Mouse (Mus musculus) lung, embryonic 16.5 days (tissue): ENCODE data around the gene Dusp6. TPM values are rescaled to one million over a fixed set of nuclear protein-coding genes. Genes with fewer than 3 reads are reported as not detected.
A peak's percentile ranks its signal among the peaks of the same experiment; 100 is the strongest.

Source experiments
- ATAC-seq: fragments of 200-750 bp; cut with Nextera tagmentation; 2 replicates; pipeline ENCODE4 v1.8.0; 2017; ENCODE audit warnings: low read depth, mild to moderate bottlenecking, moderate library complexity
- H3K27ac ChIP-seq: fragments of 300-500 bp; sonication (generic); 2 replicates; pipeline ENCODE4 v1.5.1; 2014; ENCODE audit warnings: mild to moderate bottlenecking, control low read depth, low read length
- H3K27me3 ChIP-seq: fragments of 300-500 bp; sonication (generic); 2 replicates; pipeline ENCODE4 v1.6.1; 2014; ENCODE audit warnings: low read depth, low read length, mixed read lengths; ENCODE audit not compliant: control insufficient read depth, insufficient read depth
- H3K36me3 ChIP-seq: fragments of 300-500 bp; sonication (generic); 2 replicates; pipeline ENCODE4 v1.6.1; 2014; ENCODE audit warnings: low read length; ENCODE audit not compliant: control insufficient read depth, insufficient read depth
- H3K4me1 ChIP-seq: fragments of 300-500 bp; sonication (generic); replicated peaks from 2 replicates; pipeline ENCODE4 v1.6.1; 2014; ENCODE audit warnings: low read length, mixed read lengths; ENCODE audit not compliant: control insufficient read depth, insufficient read depth
- H3K4me2 ChIP-seq: fragments of 300-500 bp; sonication (generic); 2 replicates; pipeline ENCODE4 v1.6.1; 2014; ENCODE audit warnings: low read depth, low read length, control low read depth
- H3K4me3 ChIP-seq: fragments of 300-500 bp; sonication (generic); 2 replicates; pipeline ENCODE4 v1.5.1; 2014; ENCODE audit warnings: mild to moderate bottlenecking, low read length, control low read depth
- H3K9ac ChIP-seq: fragments of 300-500 bp; sonication (generic); 2 replicates; pipeline ENCODE4 v1.6.1; 2014; ENCODE audit warnings: low read length, control low read depth
- H3K9me3 ChIP-seq: fragments of 300-500 bp; sonication (generic); 2 replicates; pipeline ENCODE4 v1.6.1; 2016; ENCODE audit warnings: low read length; ENCODE audit not compliant: control insufficient read depth
- WGBS: fragments of 180-500 bp; shearing (Covaris S2); extraction: QIAGEN DNeasy Blood & Tissue Kit; methylation state at CpG from one replicate; pipeline ENCODE4 v1.1.7; 2014; 5-methylcytosine and 5-hydroxymethylcytosine counted together
- polyA plus RNA-seq: library from polyadenylated mRNA; unstranded; fragments of >200 nt; fragmentation: Nextera tagmentation; extraction: Ambion mirVana; gene quantifications from 2 replicates; pipeline ENCODE4 v1.2.1, GENCODE M21; 2015

The Dusp6 gene
- polyA plus RNA-seq, 1 experiment from 2014 or later, result 80.3 TPM

GRCm38 (mm10) chr10:99261151-99261635, 1.8 kb upstream of the Dusp6 start:
- peak overlapping the region; percentile 92 for H3K9ac ChIP-seq
- H3K4me3 ChIP-seq, result peak overlapping the region; percentile 94
- peak overlapping the region; percentile 100 for H3K27ac ChIP-seq
- H3K4me2 ChIP-seq, result peak overlapping the region; percentile 86
- H3K9me3 ChIP-seq, result no peaks in the 10 kb centered on the region
- peaks cover 13% of the 10 kb centered on the region for H3K4me1 ChIP-seq
- WGBS, result under 1% methylated on average over 30 of the region's 30 CpGs
- no peaks in the 10 kb centered on the region for H3K27me3 ChIP-seq
- peaks cover 3% of the 10 kb centered on the region for H3K36me3 ChIP-seq
- ATAC-seq, result peak; percentile 6; the same call in 1 of the 2 replicates

DNA sequence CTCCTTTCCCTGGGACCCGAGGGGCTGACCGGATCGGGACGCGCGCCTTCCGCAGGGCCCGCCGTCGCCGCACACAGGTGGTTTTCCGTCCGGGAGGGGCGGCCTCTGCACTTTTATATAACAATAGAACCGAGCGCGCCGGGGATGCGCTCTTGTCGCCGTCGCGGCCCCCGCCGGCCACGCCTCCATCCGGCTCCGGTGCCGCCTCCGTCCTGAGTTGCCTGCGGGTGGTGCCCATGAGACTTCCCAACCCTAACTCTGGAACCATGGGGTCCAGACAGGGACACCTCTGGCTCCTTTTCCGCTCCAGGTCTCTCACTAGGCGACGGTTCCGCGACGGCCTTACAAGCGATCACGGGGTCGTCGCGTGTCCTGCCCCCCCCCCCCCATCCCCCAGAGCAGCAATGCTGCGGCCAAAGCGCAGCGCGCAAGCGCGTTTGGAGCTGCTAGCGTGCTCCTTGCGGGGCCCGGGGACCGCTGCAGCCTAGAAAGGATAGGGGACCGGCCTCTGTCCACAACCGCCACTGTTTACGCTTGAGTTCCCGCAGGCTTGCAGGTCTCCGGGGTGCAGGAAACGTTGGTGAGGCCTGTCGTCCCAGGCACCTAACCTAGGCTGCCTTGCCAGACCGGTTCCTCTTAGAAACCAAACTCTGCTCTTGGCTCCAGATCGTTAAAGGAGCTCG, 1.3 kb upstream of the Dusp6 start:
- ATAC-seq, result peak; percentile 74
- H3K9ac ChIP-seq, result peak overlapping the region; percentile 92
- H3K4me3 ChIP-seq, result peak overlapping the region; percentile 94
- no peaks in the 10 kb centered on the region for H3K9me3 ChIP-seq
- H3K36me3 ChIP-seq, result peaks cover 4% of the 10 kb centered on the region
- H3K4me1 ChIP-seq, result peaks cover 16% of the 10 kb centered on the region
- peak overlapping the region; percentile 100 for H3K27ac ChIP-seq
- peak overlapping the region; percentile 86 for H3K4me2 ChIP-seq
- under 1% methylated on average over 59 of the region's 62 CpGs for WGBS
- H3K27me3 ChIP-seq, result no peaks in the 10 kb centered on the region

DNA sequence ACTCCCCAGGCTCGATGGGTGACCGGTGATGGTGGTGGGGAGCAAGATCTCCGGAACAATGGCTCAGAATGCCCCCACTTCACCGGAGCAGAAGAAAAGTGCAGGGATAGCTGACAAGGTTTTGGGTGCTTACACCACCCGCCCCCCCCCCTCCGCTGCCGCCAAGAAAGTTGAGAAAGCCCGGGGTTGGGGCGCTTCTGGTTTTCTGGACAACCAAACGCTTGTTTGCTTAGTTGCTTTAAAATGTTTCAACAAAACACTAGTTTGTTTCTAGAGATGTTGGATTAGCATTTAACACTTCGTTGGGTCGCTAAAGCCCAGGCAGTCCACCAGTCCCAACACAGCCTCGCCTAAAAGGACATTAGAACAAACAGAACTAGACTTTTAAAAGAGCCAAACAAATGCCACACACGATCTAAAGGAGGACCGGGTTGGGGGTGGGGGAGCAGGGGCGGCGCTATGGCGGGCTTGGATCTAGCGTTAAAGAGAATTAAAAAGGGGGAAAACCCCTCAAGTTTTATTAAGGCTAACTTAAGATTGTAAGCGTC, 638 bp upstream of the Dusp6 start:
- peaks cover 17% of the 10 kb centered on the region for H3K4me1 ChIP-seq
- peak; percentile 45 for ATAC-seq
- H3K36me3 ChIP-seq, result peaks cover 4% of the 10 kb centered on the region
- WGBS, result under 1% methylated on average over 20 of the region's 20 CpGs
- peak overlapping the region; percentile 86 for H3K4me2 ChIP-seq
- no peaks in the 10 kb centered on the region for H3K9me3 ChIP-seq
- H3K27ac ChIP-seq, result peak overlapping the region; percentile 100
- H3K9ac ChIP-seq, result peak overlapping the region; percentile 92
- H3K27me3 ChIP-seq, result no peaks in the 10 kb centered on the region
- H3K4me3 ChIP-seq, result peak overlapping the region; percentile 94

DNA sequence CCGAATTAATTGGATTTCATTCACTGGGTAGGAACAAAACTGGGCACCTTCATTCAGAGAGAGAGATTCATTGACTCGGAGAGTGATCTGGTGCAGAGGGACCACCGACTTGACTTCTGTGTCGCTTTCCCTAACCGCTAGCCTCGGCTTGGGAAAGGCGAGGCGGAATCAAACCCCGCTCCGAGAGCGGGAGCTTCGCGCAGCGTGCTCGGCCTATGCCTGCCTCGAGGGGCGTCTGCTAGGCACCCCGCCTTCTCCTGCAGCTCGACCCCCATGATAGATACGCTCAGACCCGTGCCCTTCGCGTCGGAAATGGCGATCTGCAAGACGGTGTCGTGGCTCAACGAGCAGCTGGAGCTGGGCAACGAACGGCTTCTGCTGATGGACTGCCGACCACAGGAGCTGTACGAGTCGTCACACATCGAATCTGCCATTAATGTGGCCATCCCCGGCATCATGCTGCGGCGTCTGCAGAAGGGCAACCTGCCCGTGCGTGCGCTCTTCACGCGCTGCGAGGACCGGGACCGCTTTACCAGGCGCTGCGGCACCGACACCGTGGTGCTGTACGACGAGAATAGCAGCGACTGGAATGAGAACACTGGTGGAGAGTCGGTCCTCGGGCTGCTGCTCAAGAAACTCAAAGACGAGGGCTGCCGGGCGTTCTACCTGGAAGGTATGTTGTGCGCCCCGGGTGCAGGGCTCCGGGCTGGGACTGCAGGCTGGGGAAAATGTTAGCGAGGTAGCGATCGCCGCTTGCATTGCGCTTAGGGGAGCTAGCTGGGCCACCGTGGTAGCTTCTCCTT, 589 bp downstream of the Dusp6 start:
- Histone ChIP-seq H3K9ac (peak overlapping the region; percentile 98), H3K4me1 (peaks cover 28% of the 10 kb centered on the region), H3K4me2 (peak overlapping the region; percentile 86), H3K4me3 (peak overlapping the region; percentile 94), H3K27ac (peak overlapping the region; percentile 94), H3K36me3 (peaks cover 4% of the 10 kb centered on the region), H3K9me3 (no peaks in the 10 kb centered on the region), H3K27me3 (no peaks in the 10 kb centered on the region)
- ATAC-seq, result peak; percentile 8; the same call in 1 of the 2 replicates
- under 1% methylated on average over 66 of the region's 66 CpGs for WGBS

GRCm38 (mm10) chr10:99264301-99265010, 1.4 kb downstream of the Dusp6 start:
- Histone ChIP-seq H3K36me3 (peaks cover 4% of the 10 kb centered on the region), H3K4me3 (peak overlapping the region; percentile 94), H3K4me2 (peak overlapping the region; percentile 86), H3K27me3 (no peaks in the 10 kb centered on the region), H3K9ac (peak overlapping the region; percentile 98), H3K4me1 (peaks cover 36% of the 10 kb centered on the region), H3K27ac (peak overlapping the region; percentile 94), H3K9me3 (no peaks in the 10 kb centered on the region)
- under 1% methylated on average over 26 of the region's 26 CpGs for WGBS
- no peak for ATAC-seq

GRCm38 (mm10) chr10:99265011-99265694, 2.1 kb downstream of the Dusp6 start:
- WGBS, result under 1% methylated on average over 7 of the region's 7 CpGs
- Histone ChIP-seq H3K4me1 (peaks cover 42% of the 10 kb centered on the region), H3K36me3 (peaks cover 4% of the 10 kb centered on the region), H3K9ac (peak overlapping the region; percentile 98), H3K27me3 (no peaks in the 10 kb centered on the region), H3K27ac (peak overlapping the region; percentile 94), H3K4me2 (peak overlapping the region; percentile 86), H3K4me3 (peak overlapping the region; percentile 94), H3K9me3 (no peaks in the 10 kb centered on the region)
- ATAC-seq, result no peak

DNA sequence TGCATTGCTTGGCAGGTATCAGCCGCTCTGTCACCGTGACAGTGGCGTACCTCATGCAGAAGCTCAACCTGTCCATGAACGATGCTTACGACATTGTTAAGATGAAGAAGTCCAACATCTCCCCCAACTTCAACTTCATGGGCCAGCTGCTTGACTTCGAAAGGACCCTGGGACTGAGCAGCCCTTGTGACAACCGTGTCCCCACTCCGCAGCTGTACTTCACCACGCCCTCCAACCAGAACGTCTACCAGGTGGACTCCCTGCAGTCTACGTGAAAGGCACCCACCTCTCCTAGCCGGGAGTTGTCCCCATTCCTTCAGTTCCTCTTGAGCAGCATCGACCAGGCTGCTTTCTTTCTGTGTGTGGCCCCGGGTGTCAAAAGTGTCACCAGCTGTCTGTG, 3.0 kb downstream of the Dusp6 start:
- Histone ChIP-seq H3K27me3 (no peaks in the 10 kb centered on the region), H3K9ac (peak overlapping the region; percentile 98), H3K27ac (peak overlapping the region; percentile 94), H3K4me2 (peak overlapping the region; percentile 86), H3K36me3 (peaks cover 4% of the 10 kb centered on the region), H3K4me1 (peaks cover 45% of the 10 kb centered on the region), H3K4me3 (peak overlapping the region; percentile 94), H3K9me3 (no peaks in the 10 kb centered on the region)
- ATAC-seq, result no peak
- 22% methylated on average over 14 of the region's 14 CpGs for WGBS

DNA sequence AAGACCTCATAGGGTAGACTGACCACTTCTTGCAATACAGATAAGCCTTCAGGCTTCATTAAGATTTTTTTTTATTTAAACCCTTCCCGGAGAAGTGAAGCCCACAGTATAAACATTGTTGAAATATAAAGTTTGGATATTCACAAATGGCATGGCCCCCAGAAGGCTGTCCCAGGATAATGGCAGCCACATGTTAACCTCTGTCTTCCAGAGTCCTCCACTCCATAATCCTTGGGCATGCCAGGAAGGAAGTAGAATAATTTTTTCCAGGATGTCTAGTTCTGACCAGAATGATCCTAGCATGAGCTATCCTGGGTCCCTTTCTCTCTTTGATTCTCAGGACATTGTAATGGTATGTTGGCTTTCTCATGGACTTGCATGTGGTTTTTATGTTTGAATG, 4.6 kb downstream of the Dusp6 start:
- no peaks in the 10 kb centered on the region for H3K27me3 ChIP-seq
- peak overlapping the region; percentile 2; the same call in 1 of the 2 replicates for H3K4me3 ChIP-seq
- H3K27ac ChIP-seq, result peak overlapping the region; percentile 85
- peak overlapping the region; percentile 49 for H3K4me2 ChIP-seq
- peaks cover 4% of the 10 kb centered on the region for H3K36me3 ChIP-seq
- ATAC-seq, result no peak
- H3K9me3 ChIP-seq, result no peaks in the 10 kb centered on the region
- H3K9ac ChIP-seq, result no peak overlapping the region
- 25% methylated on average over 1 of the region's 1 CpGs for WGBS
- peaks cover 48% of the 10 kb centered on the region for H3K4me1 ChIP-seq
